Mouse (Mus musculus): ENCODE data around the gene Pip5k1b. TPM values are rescaled to one million over a fixed set of nuclear protein-coding genes. Genes with fewer than 3 reads are reported as not detected.
A peak's percentile ranks its signal among the peaks of the same experiment; 100 is the strongest.
"Not testable (repeated sequence)": the region's sequence is repeated elsewhere in the genome, so short reads cannot be mapped to it uniquely, and the experiment has no call there.

The Pip5k1b gene
- polyA plus RNA-seq, 1 experiment from 2014 or later: 1.7 TPM

GRCm38 (mm10) chr19:24554425-24554824 is 1.2 kb downstream of the Pip5k1b start:
- 35% methylated on average over 4 of the region's 4 CpGs for WGBS
- H3K4me3 ChIP-seq: peak overlapping the region; percentile 86
- H3K9me3 ChIP-seq: no peaks in the 10 kb centered on the region
- peaks cover 51% of the 10 kb centered on the region for H3K4me1 ChIP-seq
- no peaks in the 10 kb centered on the region for H3K36me3 ChIP-seq (replicated peaks)
- H3K27me3 ChIP-seq (ENCODE audit: poor library complexity, severe bottlenecking): peaks cover 58% of the 10 kb centered on the region
- no peak for DNase-seq (ENCODE audit: extremely low spot score, low spot score)
- H3K27ac ChIP-seq: peak overlapping the region; percentile 92; the same call in 1 of the 2 replicates

GRCm38 (mm10) chr19:24553291-24554075 is 2.2 kb downstream of the Pip5k1b start:
- H3K36me3 ChIP-seq (replicated peaks): no peaks in the 10 kb centered on the region
- WGBS: 74% methylated on average over 12 of the region's 12 CpGs
- H3K9me3 ChIP-seq: peaks cover 3% of the 10 kb centered on the region; the same call in 1 of the 2 replicates
- no peak for DNase-seq (ENCODE audit: extremely low spot score, low spot score)
- peaks cover 51% of the 10 kb centered on the region for H3K4me1 ChIP-seq
- no peak overlapping the region for H3K27ac ChIP-seq
- H3K4me3 ChIP-seq: no peak overlapping the region
- peaks cover 50% of the 10 kb centered on the region for H3K27me3 ChIP-seq (ENCODE audit: poor library complexity, severe bottlenecking)

- H3K4me3 ChIP-seq; H3K36me3 ChIP-seq (replicated peaks); H3K27ac ChIP-seq; DNase-seq (ENCODE audit: extremely low spot score, low spot score): not testable (repeated sequence)
- WGBS: 83% methylated on average over 6 of the region's 6 CpGs
- H3K9me3 ChIP-seq: peaks cover 11% of the 10 kb centered on the region
- H3K4me1 ChIP-seq: peaks cover 48% of the 10 kb centered on the region
- peaks cover 42% of the 10 kb centered on the region for H3K27me3 ChIP-seq (ENCODE audit: poor library complexity, severe bottlenecking)
Measured at GRCm38 (mm10) chr19:24552641-24553040, 3.0 kb downstream of the Pip5k1b start.

GRCm38 (mm10) chr19:24551196-24551954 is 4.3 kb downstream of the Pip5k1b start:
- H3K9me3 ChIP-seq: peaks cover 13% of the 10 kb centered on the region
- peaks cover 29% of the 10 kb centered on the region for H3K27me3 ChIP-seq (ENCODE audit: poor library complexity, severe bottlenecking)
- H3K4me1 ChIP-seq: peaks cover 35% of the 10 kb centered on the region
- H3K4me3 ChIP-seq: no peak overlapping the region
- H3K36me3 ChIP-seq (replicated peaks): peaks cover 5% of the 10 kb centered on the region; the same call in 1 of the 2 replicates
- no peak for DNase-seq (ENCODE audit: extremely low spot score, low spot score)
- no peak overlapping the region for H3K27ac ChIP-seq
- WGBS: 58% methylated on average over 3 of the region's 3 CpGs

- H3K9me3 ChIP-seq: peaks cover 13% of the 10 kb centered on the region
Measured at GRCm38 (mm10) chr19:24550778-24551177, 4.9 kb downstream of the Pip5k1b start.

GRCm38 (mm10) chr19:24550016-24550415 is 5.7 kb downstream of the Pip5k1b start:
- WGBS: 92% methylated on average over 2 of the region's 2 CpGs
- Histone ChIP-seq H3K9me3 (peaks cover 13% of the 10 kb centered on the region), H3K4me1 (peaks cover 25% of the 10 kb centered on the region), H3K36me3 (replicated peaks) (peaks cover 5% of the 10 kb centered on the region; the same call in 1 of the 2 replicates), H3K27me3 (ENCODE audit: poor library complexity, severe bottlenecking) (peaks cover 21% of the 10 kb centered on the region), H3K27ac (no peak overlapping the region), H3K4me3 (no peak overlapping the region)
- DNase-seq (ENCODE audit: extremely low spot score, low spot score): no peak

More at GRCm38 (mm10) chr19:24550778-24551177, 4.9 kb downstream of the Pip5k1b start:
- peaks cover 5% of the 10 kb centered on the region; the same call in 1 of the 2 replicates for H3K36me3 ChIP-seq (replicated peaks)
- peaks cover 30% of the 10 kb centered on the region for H3K4me1 ChIP-seq
- no peak overlapping the region for H3K4me3 ChIP-seq
- H3K27ac ChIP-seq: no peak overlapping the region
- no peak for DNase-seq (ENCODE audit: extremely low spot score, low spot score)
- WGBS: 76% methylated on average over 7 of the region's 7 CpGs
- peaks cover 26% of the 10 kb centered on the region for H3K27me3 ChIP-seq (ENCODE audit: poor library complexity, severe bottlenecking)

GRCm38 (mm10) chr19:24548337-24548736 is 7.3 kb downstream of the Pip5k1b start:
- Histone ChIP-seq H3K36me3 (replicated peaks) (peaks cover 5% of the 10 kb centered on the region; the same call in 1 of the 2 replicates), H3K27me3 (ENCODE audit: poor library complexity, severe bottlenecking) (peaks cover 4% of the 10 kb centered on the region), H3K4me1 (peaks cover 12% of the 10 kb centered on the region), H3K27ac (no peak overlapping the region), H3K4me3 (no peak overlapping the region), H3K9me3 (peaks cover 13% of the 10 kb centered on the region)
- WGBS: 94% methylated on average over 9 of the region's 9 CpGs
- no peak for DNase-seq (ENCODE audit: extremely low spot score, low spot score)

GRCm38 (mm10) chr19:24546153-24546552 is 9.5 kb downstream of the Pip5k1b start:
- H3K4me1 ChIP-seq: peaks cover 9% of the 10 kb centered on the region
- peaks cover 5% of the 10 kb centered on the region; the same call in 1 of the 2 replicates for H3K36me3 ChIP-seq (replicated peaks)
- no peak overlapping the region for H3K27ac ChIP-seq
- DNase-seq (ENCODE audit: extremely low spot score, low spot score): no peak
- H3K27me3 ChIP-seq (ENCODE audit: poor library complexity, severe bottlenecking): no peaks in the 10 kb centered on the region
- WGBS: 91% methylated on average over 10 of the region's 10 CpGs
- peaks cover 13% of the 10 kb centered on the region for H3K9me3 ChIP-seq
- no peak overlapping the region for H3K4me3 ChIP-seq

GRCm38 (mm10) chr19:24543386-24544350 is 12.0 kb downstream of the Pip5k1b start:
- Histone ChIP-seq H3K27ac (no peak overlapping the region), H3K4me1 (peaks cover 9% of the 10 kb centered on the region), H3K9me3 (peaks cover 12% of the 10 kb centered on the region), H3K36me3 (replicated peaks) (peaks cover 5% of the 10 kb centered on the region; the same call in 1 of the 2 replicates), H3K4me3 (no peak overlapping the region), H3K27me3 (ENCODE audit: poor library complexity, severe bottlenecking) (no peaks in the 10 kb centered on the region)
- DNase-seq (ENCODE audit: extremely low spot score, low spot score): no peak
- 82% methylated on average over 14 of the region's 14 CpGs for WGBS

GRCm38 (mm10) chr19:24542293-24542675 is 13.4 kb downstream of the Pip5k1b start:
- no peaks in the 10 kb centered on the region for H3K9me3 ChIP-seq
- 93% methylated on average over 7 of the region's 7 CpGs for WGBS
- H3K4me3 ChIP-seq: no peak overlapping the region
- peaks cover 9% of the 10 kb centered on the region for H3K4me1 ChIP-seq
- no peaks in the 10 kb centered on the region for H3K27me3 ChIP-seq (ENCODE audit: poor library complexity, severe bottlenecking)
- no peak overlapping the region for H3K27ac ChIP-seq
- H3K36me3 ChIP-seq (replicated peaks): no peaks in the 10 kb centered on the region
- DNase-seq (ENCODE audit: extremely low spot score, low spot score): no peak

- Histone ChIP-seq H3K9me3 (no peaks in the 10 kb centered on the region), H3K4me3 (no peak overlapping the region), H3K27ac (no peak overlapping the region), H3K4me1 (peaks cover 9% of the 10 kb centered on the region), H3K27me3 (ENCODE audit: poor library complexity, severe bottlenecking) (no peaks in the 10 kb centered on the region), H3K36me3 (replicated peaks) (no peaks in the 10 kb centered on the region)
- no peak for DNase-seq (ENCODE audit: extremely low spot score, low spot score)
- 93% methylated on average over 17 of the region's 17 CpGs for WGBS
Measured at GRCm38 (mm10) chr19:24541669-24542292, 13.9 kb downstream of the Pip5k1b start.

All from forebrain, embryonic 10.5 days (tissue).